In the genomic region with DNA sequence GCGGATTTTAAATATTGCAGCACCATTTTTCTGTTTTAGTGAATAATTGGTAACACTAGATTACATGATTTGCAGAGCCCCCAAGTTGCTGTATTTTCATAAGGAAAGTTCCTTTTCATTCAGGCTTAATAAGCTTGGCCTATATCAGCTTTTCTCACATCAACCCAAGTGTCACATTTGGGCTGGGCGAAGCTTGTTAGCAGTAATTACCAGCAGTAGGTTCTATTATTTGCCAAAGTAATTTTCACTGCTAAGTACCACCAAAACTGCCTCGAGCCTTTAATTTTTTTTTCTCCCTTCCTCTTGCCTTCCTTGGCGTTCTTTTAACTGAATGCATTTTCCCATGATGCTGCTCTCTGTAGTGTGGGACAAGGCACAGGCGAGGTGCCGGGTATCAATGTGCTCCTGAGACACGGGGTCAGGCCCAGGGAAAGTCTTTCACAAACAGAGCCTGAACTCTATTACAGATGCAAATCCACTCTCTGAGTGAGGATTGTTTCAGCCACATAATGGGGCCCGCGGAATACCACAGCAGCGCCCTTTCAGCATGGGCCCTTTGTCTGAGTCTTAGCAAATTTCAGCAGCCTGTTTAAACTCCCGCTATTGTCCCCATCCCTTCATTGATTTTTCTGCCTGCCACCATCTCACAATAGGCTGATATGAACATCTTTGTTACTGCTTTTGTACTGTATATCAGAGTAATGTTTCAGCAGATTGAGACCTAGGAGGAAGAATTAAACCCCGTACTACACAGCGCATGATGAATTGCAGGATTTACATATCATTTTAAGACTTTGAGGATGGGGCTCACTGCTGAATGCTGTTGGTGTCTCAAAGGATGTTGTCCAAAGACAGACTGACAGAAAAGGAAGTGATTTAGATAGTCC, we compare ENCODE assay signal across 13 mouse cellular contexts.
DNase-seq lines count a peak whose midpoint lies in the region; ATAC-seq lines count a peak whose summit lies in the region.
"Had no signal": no experiment of that assay in that cellular context is flagged by ENCODE, and none has a peak within 500 bp of the region (broad histone marks: within the 10 kb centered on the region; RNA-seq: fewer than 3 reads in every experiment).

No protein-coding gene starts in this region.

- peaks cover 16% of the 10 kb centered on the region for H3K4me1 ChIP-seq in forebrain, embryonic 13.5 days
- peaks cover 8% of the 10 kb centered on the region; the same call in 1 of the 2 replicates for H3K4me1 ChIP-seq in midbrain, embryonic 12.5 days
- no peaks in the 10 kb centered on the region for H3K4me1 ChIP-seq in liver, embryonic 12.5 days
- H3K4me1 ChIP-seq: heart, embryonic 15.5 days; kidney, embryonic 15.5 days had no signal

- H3K9me3 ChIP-seq in forebrain, embryonic 13.5 days (replicated peaks), result no peaks in the 10 kb centered on the region
- H3K9me3 ChIP-seq in midbrain, embryonic 12.5 days, result no peaks in the 10 kb centered on the region
- H3K9me3 ChIP-seq in liver, embryonic 12.5 days (replicated peaks), result no peaks in the 10 kb centered on the region
- H3K9me3 ChIP-seq: heart, embryonic 15.5 days; kidney, embryonic 15.5 days had no signal

- peak; percentile 28 for DNase-seq in right cerebral cortex, postnatal 10 days (ENCODE audit: low spot score in 2 of 2)
- DNase-seq in right cerebral cortex, postnatal 36 days (ENCODE audit: low spot score in 2 of 2), result no peak
- no peak for DNase-seq in testis, postnatal 10 days (ENCODE audit: low spot score)
- DNase-seq in lung, postnatal 25 days (ENCODE audit: low spot score), result no peak
- no peak for DNase-seq in lung, postnatal 14 days
- DNase-seq: adrenal gland, postnatal 25 days; thymus, postnatal 14 days had no signal

- no peak overlapping the region for H3K4me3 ChIP-seq in forebrain, embryonic 13.5 days
- no peak overlapping the region for H3K4me3 ChIP-seq in midbrain, embryonic 12.5 days
- no peak overlapping the region for H3K4me3 ChIP-seq in liver, embryonic 12.5 days
- H3K4me3 ChIP-seq: heart, embryonic 15.5 days; kidney, embryonic 15.5 days had no signal

- no peaks in the 10 kb centered on the region for H3K27me3 ChIP-seq in forebrain, embryonic 13.5 days
- peaks cover 19% of the 10 kb centered on the region for H3K27me3 ChIP-seq in midbrain, embryonic 12.5 days
- H3K27me3 ChIP-seq in liver, embryonic 12.5 days (replicated peaks), result no peaks in the 10 kb centered on the region
- H3K27me3 ChIP-seq: heart, embryonic 15.5 days; kidney, embryonic 15.5 days had no signal

- H3K4me2 ChIP-seq in forebrain, embryonic 13.5 days, result peak overlapping the region; percentile 33
- peak overlapping the region; percentile 21 for H3K4me2 ChIP-seq in midbrain, embryonic 12.5 days (replicated peaks)
- no peak overlapping the region for H3K4me2 ChIP-seq in liver, embryonic 12.5 days
- H3K4me2 ChIP-seq: heart, embryonic 15.5 days; kidney, embryonic 15.5 days had no signal

- H3K27ac ChIP-seq in forebrain, embryonic 13.5 days, result peak overlapping the region; percentile 85
- H3K27ac ChIP-seq in midbrain, embryonic 12.5 days (replicated peaks), result peak overlapping the region; percentile 58
- H3K27ac ChIP-seq in liver, embryonic 12.5 days, result no peak overlapping the region
- H3K27ac ChIP-seq: heart, embryonic 15.5 days; kidney, embryonic 15.5 days had no signal

- peak; percentile 98 for ATAC-seq in forebrain, embryonic 13.5 days
- ATAC-seq in midbrain, embryonic 12.5 days (ENCODE audit: low FRiP score, low read depth), result peak; percentile 98
- ATAC-seq in liver, embryonic 12.5 days, result no peak
- ATAC-seq: lung, postnatal 0 days had no signal

- peak overlapping the region; percentile 23; the same call in 1 of the 2 replicates for H3K9ac ChIP-seq in forebrain, embryonic 13.5 days
- H3K9ac ChIP-seq in midbrain, embryonic 12.5 days (replicated peaks), result no peak overlapping the region
- H3K9ac ChIP-seq in liver, embryonic 12.5 days, result no peak overlapping the region
- H3K9ac ChIP-seq: heart, embryonic 15.5 days; kidney, embryonic 15.5 days had no signal

- 4% methylated on average over 13 of the region's 13 CpGs for WGBS in forebrain, embryonic 13.5 days
- 9% methylated on average over 13 of the region's 13 CpGs for WGBS in midbrain, embryonic 12.5 days
- 40% methylated on average over 13 of the region's 13 CpGs for WGBS in liver, embryonic 12.5 days (ENCODE audit: insufficient replicate concordance)

- H3K36me3 ChIP-seq in forebrain, embryonic 13.5 days (ENCODE audit: poor library complexity, severe bottlenecking), result no peaks in the 10 kb centered on the region
- H3K36me3 ChIP-seq in midbrain, embryonic 12.5 days, result no peaks in the 10 kb centered on the region
- no peaks in the 10 kb centered on the region for H3K36me3 ChIP-seq in liver, embryonic 12.5 days
- H3K36me3 ChIP-seq: heart, embryonic 15.5 days; kidney, embryonic 15.5 days had no signal

Comparison
In these comparisons a context has a peak if more than half of its experiments do, and no peak if none do; other contexts are left out.
1. DNase-seq: peak in right cerebral cortex, postnatal 10 days (2 of 2); none in right cerebral cortex, postnatal 36 days (0 of 2), testis, postnatal 10 days (single experiment), lung, postnatal 25 days (single experiment) and lung, postnatal 14 days (single experiment).